Mouse (Mus musculus): ENCODE results near the gene Zfp385b.

DNA sequence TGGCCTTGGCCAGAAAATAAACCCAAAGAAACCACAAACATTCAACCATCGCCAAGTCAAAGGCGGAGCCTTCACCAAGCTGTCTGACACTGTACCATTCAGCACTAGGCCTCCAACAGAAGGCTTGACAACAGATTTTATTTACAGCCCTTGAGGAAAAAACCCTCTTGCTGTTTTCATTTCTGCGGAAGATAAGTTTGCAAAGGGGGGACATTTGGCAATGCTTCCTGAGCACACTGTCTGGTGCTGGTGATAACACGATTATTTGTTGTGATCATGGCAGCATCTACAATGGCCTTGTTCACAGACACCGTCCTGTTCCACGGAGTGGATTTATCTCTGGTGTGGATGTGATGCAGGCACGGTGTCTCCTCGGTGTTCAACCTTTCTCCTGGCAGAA lies 317.0 kb downstream of the Zfp385b start:
- TF ChIP-seq TCF12 (IDR thresholded peaks at IDR 0.05; ENCODE audit: insufficient read depth, poor library complexity, severe bottlenecking) (no peak), E2F4 (IDR thresholded peaks at IDR 0.05; ENCODE audit: insufficient read depth) (no peak), USF1 (IDR thresholded peaks at IDR 0.05; ENCODE audit: low read depth) (no peak), CEBPB (IDR thresholded peaks at IDR 0.05; ENCODE audit: insufficient read depth, poor library complexity, severe bottlenecking) (no peak), REST (IDR thresholded peaks at IDR 0.05; ENCODE audit: insufficient read depth, insufficient read length) (no peak)
